7 mouse cellular contexts compared by ENCODE assay signal in the genomic region with DNA sequence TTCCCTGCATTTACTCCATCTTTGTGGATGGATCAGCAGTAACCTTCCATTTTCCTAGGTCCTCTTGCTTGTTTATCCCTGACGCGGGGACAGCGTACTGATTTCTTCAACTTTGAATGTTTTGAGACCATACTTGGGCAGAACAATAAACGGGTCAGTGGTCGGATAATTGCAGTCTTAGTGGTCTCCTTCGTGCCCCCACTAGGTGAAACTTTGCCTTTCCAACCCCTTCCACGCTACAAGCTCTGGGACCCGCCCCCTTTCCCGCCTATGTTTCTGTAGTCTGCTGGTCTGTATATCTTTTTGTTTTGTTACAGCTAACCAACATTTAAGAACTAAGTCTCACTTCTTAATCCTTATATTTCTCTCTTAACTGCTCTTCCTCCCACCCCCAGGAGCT. TPM values are rescaled to one million over a fixed set of nuclear protein-coding genes. Genes with fewer than 3 reads are reported as not detected.
A peak's percentile ranks its signal among the peaks of the same experiment; 100 is the strongest.
DNase-seq lines count a peak whose midpoint lies in the region; ATAC-seq lines count a peak whose summit lies in the region.

No protein-coding gene starts in this region.

- peak; percentile 8 for DNase-seq in kidney, postnatal 10 days
- DNase-seq in kidney, adult 9 months = no peak
- DNase-seq in NIH3T3 (ENCODE audit: low read depth) = peak; percentile 5
- DNase-seq in embryonic facial prominence, embryonic 14.5 days (ENCODE audit: low spot score) = no peak
- DNase-seq in frontal cortex, postnatal 14 days (ENCODE audit: low spot score in 2 of 2) = no peak
- DNase-seq in gastrocnemius, postnatal 14 days = no peak

- H3K27me3 ChIP-seq in embryonic facial prominence, embryonic 14.5 days (replicated peaks; ENCODE audit: control insufficient read depth, insufficient read depth, low read length) = no peaks in the 10 kb centered on the region
- H3K27me3 ChIP-seq in limb, embryonic 15.5 days = no peaks in the 10 kb centered on the region

- intact Hi-C loops in gastrocnemius, postnatal 14 days (cut with DNase I; ENCODE audit: low total_unique reads) = no loop called here

- H3K4me2 ChIP-seq in embryonic facial prominence, embryonic 14.5 days (ENCODE audit: low read depth, low read length) = peak overlapping the region; percentile 62
- H3K4me2 ChIP-seq in limb, embryonic 15.5 days = peak overlapping the region; percentile 49

- peak overlapping the region; percentile 96; the same call in 1 of the 2 replicates for H3K27ac ChIP-seq in embryonic facial prominence, embryonic 14.5 days (replicated peaks; ENCODE audit: low read depth, low read length)
- H3K27ac ChIP-seq in limb, embryonic 15.5 days = peak overlapping the region; percentile 93; the same call in 1 of the 2 replicates

- H3K4me3 ChIP-seq in embryonic facial prominence, embryonic 14.5 days (ENCODE audit: low read depth, low read length) = peak overlapping the region; percentile 56
- peak overlapping the region; percentile 55 for H3K4me3 ChIP-seq in limb, embryonic 15.5 days

- H3K9ac ChIP-seq in embryonic facial prominence, embryonic 14.5 days (ENCODE audit: low read depth, low read length) = peak overlapping the region; percentile 77
- peak overlapping the region; percentile 51 for H3K9ac ChIP-seq in limb, embryonic 15.5 days

- WGBS in embryonic facial prominence, embryonic 14.5 days = 19% methylated on average over 9 of the region's 9 CpGs
- 15% methylated on average over 9 of the region's 9 CpGs for WGBS in limb, embryonic 15.5 days

- H3K36me3 ChIP-seq in embryonic facial prominence, embryonic 14.5 days (ENCODE audit: control insufficient read depth, insufficient read depth, low read length) = no peaks in the 10 kb centered on the region
- no peaks in the 10 kb centered on the region for H3K36me3 ChIP-seq in limb, embryonic 15.5 days

- H3K9me3 ChIP-seq in embryonic facial prominence, embryonic 14.5 days (ENCODE audit: control insufficient read depth, low read length) = no peaks in the 10 kb centered on the region
- no peaks in the 10 kb centered on the region for H3K9me3 ChIP-seq in limb, embryonic 15.5 days

- no peaks in the 10 kb centered on the region; the same call in 1 of the 2 replicates for H3K4me1 ChIP-seq in embryonic facial prominence, embryonic 14.5 days (ENCODE audit: control insufficient read depth, insufficient read depth, low read length)
- H3K4me1 ChIP-seq in limb, embryonic 15.5 days = no peaks in the 10 kb centered on the region

- ATAC-seq in embryonic facial prominence, embryonic 14.5 days (ENCODE audit: low read depth) = no peak
- ATAC-seq in limb, embryonic 15.5 days (ENCODE audit: insufficient number of reproducible peaks, low FRiP score, low TSS enrichment, low read depth) = no peak

RNA-seq across cellular contexts. Expression of a gene that starts 3.8 kb away (rescaled TPM):
- polyA plus RNA-seq in embryonic facial prominence, embryonic 14.5 days (2014; fragmentation: Nextera tagmentation; extraction: Ambion mirVana) = 47.2 and 50.6 TPM in 2 replicates
- polyA plus RNA-seq in limb, embryonic 15.5 days (2015; fragmentation: Nextera tagmentation; extraction: Ambion mirVana) = 38.8 and 42.2 TPM in 2 replicates
- 100 to 1,000 TPM in 1 of 2 experiments, 10 to 100 TPM in 1; 92.3 to 105 TPM for total RNA-seq in gastrocnemius, postnatal 14 days (2021)

Comparison
In these comparisons a context has a peak if more than half of its experiments do, and no peak if none do; other contexts are left out.
1. DNase-seq: peak in kidney, postnatal 10 days (single experiment) and NIH3T3 (single experiment); none in kidney, adult 9 months (single experiment), embryonic facial prominence, embryonic 14.5 days (single experiment), frontal cortex, postnatal 14 days (0 of 2) and gastrocnemius, postnatal 14 days (single experiment).